Comparison of ENCODE assay signal across 13 mouse cellular contexts in genomic region chr4:119750157-119750556, GRCm38 (mm10). TPM values are rescaled to one million over a fixed set of nuclear protein-coding genes. Genes with fewer than 3 reads are reported as not detected.
DNase-seq lines count a peak whose midpoint lies in the region; ATAC-seq and TF ChIP-seq lines count a peak whose summit lies in the region.
"Had no signal": no experiment of that assay in that cellular context is flagged by ENCODE, and none has a peak within 500 bp of the region (broad histone marks: within the 10 kb centered on the region; RNA-seq: fewer than 3 reads in every experiment).

No protein-coding gene starts in this region.

- no peaks in the 10 kb centered on the region for H3K36me3 ChIP-seq in thymus, adult 2 months (ENCODE audit: control insufficient read depth, insufficient read depth, low read length)

- peak overlapping the region; percentile 31; the same call in 1 of the 2 replicates for H3K27ac ChIP-seq in thymus, adult 2 months (ENCODE audit: control insufficient read depth, insufficient read depth, low read length)

- ATAC-seq in granulocyte monocyte progenitor cell, adult 5-6 weeks (replicated peaks; ENCODE audit: poor library complexity, severe bottlenecking), result peak; percentile 48

- H3K4me3 ChIP-seq in thymus, adult 2 months (ENCODE audit: control insufficient read depth, insufficient read depth, low read length), result no peak overlapping the region

- no peak for DNase-seq in thymus, adult 2 months
- no peak for DNase-seq in thymus, postnatal 4 days
- peak; percentile 24 for DNase-seq in c-Kit-positive CD71-positive TER-119-negative erythroid progenitor cells, embryonic 14.5 days (ENCODE audit: low read depth)
- DNase-seq in cerebellum, adult 8-10 months, result no peak
- DNase-seq in urinary bladder, adult 18-20 months (ENCODE audit: low spot score in 2 of 2), result no peak
- no peak for DNase-seq in heart, postnatal 14 days
- DNase-seq: adrenal gland, adult 2 months; cerebellum, adult 9-10 months; kidney, adult 8-10 months; lung, postnatal 4 days; right cerebral cortex, adult 18-20 months had no signal

- intact Hi-C loops in heart, postnatal 14 days (cut with DNase I), result no loop called here

- TF ChIP-seq POLR2A in thymus, adult 2 months (IDR thresholded peaks at IDR 0.05; ENCODE audit: control insufficient read depth, extremely low read depth, insufficient read depth, low read length, poor library complexity), result no peak

- TF ChIP-seq CTCF in thymus, adult 2 months (IDR thresholded peaks at IDR 0.05; ENCODE audit: borderline replicate concordance, control insufficient read depth, extremely low read depth, insufficient read depth, low read length, poor library complexity), result no peak

- WGBS in thymus, adult 2 months, result 71% methylated on average over 4 of the region's 4 CpGs

- no peaks in the 10 kb centered on the region; the same call in 1 of the 2 replicates for H3K4me1 ChIP-seq in thymus, adult 2 months (replicated peaks; ENCODE audit: control insufficient read depth, insufficient read depth, low read length)

- no peaks in the 10 kb centered on the region for H3K27me3 ChIP-seq in thymus, adult 2 months (ENCODE audit: control insufficient read depth, insufficient read depth, low read length)

RNA-seq across cellular contexts. Expression of gene Hivep3, which starts 16.6 kb away (rescaled TPM):
- 40.0 and 65.7 TPM in 2 replicates for polyA plus RNA-seq in thymus, adult 2 months (2012; rRNA removed)
- total RNA-seq in granulocyte monocyte progenitor cell, adult 5-6 weeks (2014; fragmentation: Nextera tagmentation), result 5.8 and 11.9 TPM in 2 replicates
- total RNA-seq in granulocyte monocyte progenitor cell, adult 5-6 weeks (2017), result 2.1 and 4.4 TPM in 2 replicates
- total RNA-seq in heart, postnatal 14 days (2021), result 1 to 10 TPM; 5.7 to 6.3 TPM
- total RNA-seq: MEL had no signal
